Mouse (Mus musculus): Measurements from ENCODE around the gene Fbxo8. TPM values are rescaled to one million over a fixed set of nuclear protein-coding genes. Genes with fewer than 3 reads are reported as not detected.
A peak's percentile ranks its signal among the peaks of the same experiment; 100 is the strongest.

Fbxo8 gene
- polyA plus RNA-seq (2016; fragmentation: Nextera tagmentation; extraction: Ambion mirVana), result 39.2 and 39.5 TPM in 2 replicates

- H3K27me3 ChIP-seq (ENCODE audit: low read depth, poor library complexity, severe bottlenecking), result no peaks in the 10 kb centered on the region
- WGBS, result under 1% methylated on average over 53 of the region's 53 CpGs
- peaks cover 8% of the 10 kb centered on the region; the same call in 1 of the 2 replicates for H3K36me3 ChIP-seq
Observed at GRCm38 (mm10) chr8:56550558-56551360, at the start of gene Fbxo8, which contains the start of gene Cep44. Gene Fbxo8, plus strand, starts transcription at chr8:56551090. Gene Cep44, minus strand, starts transcription at chr8:56551047.

DNA sequence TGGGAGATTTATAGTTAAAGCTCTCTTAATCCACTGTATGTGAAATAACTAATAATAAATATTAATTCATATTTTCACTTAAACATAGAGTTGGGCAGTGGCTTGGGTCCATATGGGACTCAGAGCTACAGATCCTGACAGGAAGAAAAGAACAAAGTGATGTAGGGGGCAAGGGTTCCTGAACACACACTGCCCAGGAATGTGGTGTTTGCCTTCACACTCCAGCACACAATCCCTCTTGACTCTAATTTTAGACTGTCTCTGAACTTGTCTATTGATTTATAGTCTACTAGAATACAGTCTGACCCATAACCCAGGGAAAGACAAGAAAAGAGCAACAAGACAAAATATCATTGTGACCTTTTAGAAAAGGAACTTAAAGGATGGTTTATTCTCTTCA is 49.0 kb upstream of the Fbxo8 start:
- no peaks in the 10 kb centered on the region for H3K4me1 ChIP-seq
- H3K4me3 ChIP-seq, result no peak overlapping the region
- no peaks in the 10 kb centered on the region for H3K36me3 ChIP-seq
- H3K9me3 ChIP-seq (replicated peaks), result no peaks in the 10 kb centered on the region
- H3K27ac ChIP-seq, result no peak overlapping the region
- no peak for DNase-seq (ENCODE audit: low spot score)
- H3K27me3 ChIP-seq (ENCODE audit: low read depth, poor library complexity, severe bottlenecking), result no peaks in the 10 kb centered on the region

More at GRCm38 (mm10) chr8:56550558-56551360, at the start of gene Fbxo8, which contains the start of gene Cep44:
- Histone ChIP-seq H3K9me3 (replicated peaks) (no peaks in the 10 kb centered on the region), H3K4me3 (peak within 1 kb of the TSS; percentile 91), H3K27ac (peak within 1 kb of the TSS; percentile 93), H3K4me1 (peaks cover 14% of the 10 kb centered on the region)
- DNase-seq (ENCODE audit: low spot score), result peak; percentile 84

DNA sequence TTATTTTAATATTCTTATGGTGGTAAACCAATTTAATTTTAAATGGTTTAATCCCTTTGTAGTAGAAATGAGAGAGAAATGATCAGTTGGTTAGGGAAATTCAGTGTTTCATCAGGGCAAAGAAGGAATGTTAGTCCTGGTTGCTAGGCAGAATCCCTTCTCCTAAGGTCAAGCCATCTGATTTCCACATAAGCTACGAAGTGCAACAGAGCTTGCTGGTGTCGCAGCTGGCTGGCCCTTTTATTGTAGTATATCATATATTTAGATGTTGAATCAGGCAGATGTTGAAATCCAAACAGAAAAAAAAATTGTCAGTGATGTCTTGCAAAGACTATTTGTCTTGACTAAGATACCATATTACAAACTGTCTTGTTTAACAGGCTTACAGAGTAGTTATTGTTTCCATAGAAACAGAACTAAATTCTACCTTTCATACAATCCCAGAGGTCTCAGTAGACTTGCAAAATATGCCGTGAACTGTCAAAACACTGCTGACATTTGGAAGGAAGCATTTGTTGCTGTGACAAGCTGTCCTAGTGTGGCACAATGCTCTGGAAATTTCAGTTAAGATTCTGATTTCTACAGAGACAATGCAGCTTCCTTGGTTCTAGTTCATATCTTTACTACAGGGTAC is 42.5 kb upstream of the Fbxo8 start:
- no peak overlapping the region for H3K27ac ChIP-seq
- no peaks in the 10 kb centered on the region for H3K4me1 ChIP-seq
- no peaks in the 10 kb centered on the region for H3K27me3 ChIP-seq (ENCODE audit: low read depth, poor library complexity, severe bottlenecking)
- WGBS, result 91% methylated on average over 3 of the region's 3 CpGs
- no peaks in the 10 kb centered on the region for H3K36me3 ChIP-seq
- no peak overlapping the region for H3K4me3 ChIP-seq
- DNase-seq (ENCODE audit: low spot score), result no peak
- no peaks in the 10 kb centered on the region for H3K9me3 ChIP-seq (replicated peaks)

- no peak overlapping the region for H3K27ac ChIP-seq
- H3K36me3 ChIP-seq, result no peaks in the 10 kb centered on the region
- no peaks in the 10 kb centered on the region for H3K4me1 ChIP-seq
- DNase-seq (ENCODE audit: low spot score), result no peak
- 84% methylated on average over 4 of the region's 4 CpGs for WGBS
- H3K4me3 ChIP-seq, result no peak overlapping the region
- H3K27me3 ChIP-seq (ENCODE audit: low read depth, poor library complexity, severe bottlenecking), result no peaks in the 10 kb centered on the region
- no peaks in the 10 kb centered on the region for H3K9me3 ChIP-seq (replicated peaks)
Observed at GRCm38 (mm10) chr8:56508952-56509479, 41.9 kb upstream of the Fbxo8 start.

DNA sequence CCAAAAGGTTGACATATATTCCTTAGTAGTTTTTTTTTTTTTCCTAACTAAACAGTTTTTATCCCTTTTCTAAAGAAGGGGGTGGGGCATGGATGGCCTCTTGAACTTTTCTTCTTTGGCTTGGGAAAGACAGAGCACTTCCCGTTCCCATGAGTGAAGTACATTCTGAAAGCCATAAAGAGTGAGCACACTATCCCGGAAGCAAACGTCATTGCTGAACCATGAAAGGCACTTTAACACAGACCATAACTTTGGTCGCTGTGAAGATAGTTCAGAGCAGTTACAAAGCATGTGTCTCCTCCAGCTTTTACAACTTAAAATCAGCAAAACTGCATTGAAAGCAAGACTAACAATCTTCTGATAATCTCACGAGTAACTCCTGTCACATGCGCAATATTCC is 32.0 kb upstream of the Fbxo8 start:
- no peak for DNase-seq (ENCODE audit: low spot score)
- Histone ChIP-seq H3K9me3 (replicated peaks) (no peaks in the 10 kb centered on the region), H3K27me3 (ENCODE audit: low read depth, poor library complexity, severe bottlenecking) (no peaks in the 10 kb centered on the region), H3K4me1 (no peaks in the 10 kb centered on the region), H3K4me3 (no peak overlapping the region), H3K27ac (no peak overlapping the region), H3K36me3 (no peaks in the 10 kb centered on the region)
- WGBS, result 82% methylated on average over 6 of the region's 6 CpGs

DNA sequence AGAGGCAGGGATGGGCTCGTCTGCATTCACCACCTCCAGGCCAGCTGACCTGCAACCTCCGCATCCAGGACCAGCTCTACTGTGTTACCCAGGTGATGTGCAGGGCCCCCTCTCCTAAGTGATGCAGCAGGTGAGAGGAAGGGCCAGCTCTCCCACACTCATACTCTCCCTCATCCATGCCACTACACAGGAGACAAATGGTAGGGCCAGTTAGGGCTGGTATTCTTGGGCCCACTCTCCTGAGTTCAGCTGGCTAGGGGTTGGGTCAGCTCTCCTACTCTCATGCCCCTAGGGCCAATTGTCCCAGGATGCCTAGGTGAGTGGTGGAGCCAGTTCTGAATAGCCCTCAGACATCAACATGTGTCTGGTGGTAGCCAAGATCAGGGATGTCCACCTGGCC is 30.6 kb upstream of the Fbxo8 start:
- Histone ChIP-seq H3K36me3 (no peaks in the 10 kb centered on the region), H3K4me1 (no peaks in the 10 kb centered on the region), H3K4me3 (no peak overlapping the region), H3K27me3 (ENCODE audit: low read depth, poor library complexity, severe bottlenecking) (no peaks in the 10 kb centered on the region), H3K9me3 (replicated peaks) (no peaks in the 10 kb centered on the region), H3K27ac (no peak overlapping the region)
- WGBS, result 92% methylated on average over 2 of the region's 2 CpGs
- no peak for DNase-seq (ENCODE audit: low spot score)

DNA sequence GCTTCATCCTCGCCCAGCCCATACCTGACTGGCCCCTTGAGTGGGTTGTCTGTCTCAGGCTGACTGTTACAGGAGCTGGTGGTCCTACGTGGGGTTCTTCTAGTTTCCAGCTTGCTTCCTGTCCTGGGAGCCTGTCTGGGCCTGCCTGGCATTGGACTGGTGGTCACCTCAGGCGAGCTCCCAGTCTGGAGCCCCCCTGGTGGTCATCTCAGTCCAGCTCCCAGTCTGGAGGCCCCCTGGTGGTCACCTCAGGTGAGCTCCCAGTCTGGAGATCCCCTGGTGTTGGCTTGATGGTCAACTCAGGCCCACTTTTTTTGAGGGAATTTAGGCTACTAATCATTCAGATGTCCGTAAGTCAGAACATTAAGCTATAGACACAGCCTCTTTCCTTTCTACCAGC is 29.8 kb upstream of the Fbxo8 start:
- Histone ChIP-seq H3K4me3 (no peak overlapping the region), H3K4me1 (no peaks in the 10 kb centered on the region), H3K27ac (no peak overlapping the region), H3K36me3 (no peaks in the 10 kb centered on the region), H3K27me3 (ENCODE audit: low read depth, poor library complexity, severe bottlenecking) (no peaks in the 10 kb centered on the region), H3K9me3 (replicated peaks) (no peaks in the 10 kb centered on the region)
- 80% methylated on average over 4 of the region's 4 CpGs for WGBS
- DNase-seq (ENCODE audit: low spot score), result no peak

DNA sequence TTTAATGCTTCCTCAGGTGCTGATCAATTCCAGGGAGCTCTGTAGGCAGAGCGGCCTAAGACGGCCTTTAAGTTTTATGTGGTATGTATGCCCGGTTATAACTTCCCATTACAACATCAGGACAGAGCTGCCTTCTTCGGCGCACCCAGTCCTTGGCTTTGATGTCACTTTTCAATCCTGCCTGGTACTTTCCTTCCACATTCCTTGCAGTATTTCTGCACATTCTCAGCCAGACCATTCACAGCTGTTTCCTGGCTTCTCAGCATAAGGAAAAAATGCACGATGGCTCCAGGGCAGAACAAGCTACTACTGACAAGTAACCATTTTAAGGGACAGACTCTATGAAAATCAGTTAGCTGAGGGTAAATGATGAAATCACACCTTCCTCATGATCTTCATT is 22.0 kb upstream of the Fbxo8 start:
- no peak for DNase-seq (ENCODE audit: low spot score)
- Histone ChIP-seq H3K27me3 (ENCODE audit: low read depth, poor library complexity, severe bottlenecking) (no peaks in the 10 kb centered on the region), H3K4me1 (peaks cover 9% of the 10 kb centered on the region; the same call in 1 of the 2 replicates), H3K9me3 (replicated peaks) (no peaks in the 10 kb centered on the region), H3K4me3 (no peak overlapping the region), H3K27ac (no peak overlapping the region), H3K36me3 (peaks cover 10% of the 10 kb centered on the region)
- 65% methylated on average over 6 of the region's 6 CpGs for WGBS

DNA sequence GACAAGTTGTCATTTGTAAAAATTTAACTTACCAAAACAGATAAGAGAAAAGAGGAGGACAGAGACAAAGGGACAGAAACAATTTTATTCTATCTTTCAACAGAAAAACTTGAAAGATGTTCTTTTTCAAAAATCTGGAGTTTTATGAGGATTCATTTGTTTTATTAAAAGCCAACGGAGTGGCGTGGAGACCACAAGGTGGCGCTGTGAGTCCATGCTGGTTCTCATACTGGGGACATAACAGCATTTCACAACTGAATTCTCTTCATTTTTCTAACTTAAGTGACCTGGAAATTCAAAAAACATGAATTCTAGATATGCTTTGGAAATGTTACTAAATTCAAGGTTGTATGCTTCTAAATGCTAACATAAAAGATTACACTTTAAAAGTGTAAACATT is 20.5 kb upstream of the Fbxo8 start:
- H3K36me3 ChIP-seq, result peaks cover 10% of the 10 kb centered on the region
- DNase-seq (ENCODE audit: low spot score), result peak; percentile 85
- WGBS, result 7% methylated on average over 3 of the region's 3 CpGs
- H3K27ac ChIP-seq, result no peak overlapping the region
- H3K4me1 ChIP-seq, result peaks cover 9% of the 10 kb centered on the region; the same call in 1 of the 2 replicates
- no peaks in the 10 kb centered on the region for H3K27me3 ChIP-seq (ENCODE audit: low read depth, poor library complexity, severe bottlenecking)
- no peak overlapping the region for H3K4me3 ChIP-seq
- H3K9me3 ChIP-seq (replicated peaks), result no peaks in the 10 kb centered on the region

DNA sequence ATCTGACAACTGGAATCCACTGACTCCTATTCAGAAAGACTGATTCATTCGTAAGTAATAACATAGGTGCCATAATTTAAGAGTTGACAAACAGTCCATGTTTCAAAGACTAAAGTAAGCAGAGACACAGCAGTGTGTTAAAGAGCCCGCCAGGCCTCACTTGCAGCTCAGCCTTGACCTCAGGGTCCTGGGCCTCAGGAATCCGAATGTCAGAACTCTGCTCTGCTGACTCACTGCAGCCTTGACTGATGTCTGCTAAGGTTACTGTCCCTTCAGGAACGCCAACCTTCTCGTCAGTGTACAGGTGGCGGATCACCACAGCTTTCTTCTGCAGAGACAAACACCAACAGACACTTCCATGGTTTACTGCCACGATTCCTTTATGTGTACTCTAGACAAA is 10.2 kb upstream of the Fbxo8 start:
- no peak overlapping the region for H3K4me3 ChIP-seq
- no peak overlapping the region for H3K27ac ChIP-seq
- no peak for DNase-seq (ENCODE audit: low spot score)
- WGBS, result 94% methylated on average over 7 of the region's 7 CpGs
- peaks cover 90% of the 10 kb centered on the region for H3K36me3 ChIP-seq
- H3K27me3 ChIP-seq (ENCODE audit: low read depth, poor library complexity, severe bottlenecking), result no peaks in the 10 kb centered on the region
- H3K9me3 ChIP-seq (replicated peaks), result no peaks in the 10 kb centered on the region
- H3K4me1 ChIP-seq, result no peaks in the 10 kb centered on the region

GRCm38 (mm10) chr8:56547866-56548265 is 3.0 kb upstream of the Fbxo8 start:
- no peak for DNase-seq (ENCODE audit: low spot score)
- 94% methylated on average over 2 of the region's 2 CpGs for WGBS
- Histone ChIP-seq H3K27me3 (ENCODE audit: low read depth, poor library complexity, severe bottlenecking) (no peaks in the 10 kb centered on the region), H3K36me3 (peaks cover 32% of the 10 kb centered on the region), H3K27ac (no peak overlapping the region), H3K9me3 (replicated peaks) (no peaks in the 10 kb centered on the region), H3K4me1 (peaks cover 9% of the 10 kb centered on the region), H3K4me3 (no peak overlapping the region)

DNA sequence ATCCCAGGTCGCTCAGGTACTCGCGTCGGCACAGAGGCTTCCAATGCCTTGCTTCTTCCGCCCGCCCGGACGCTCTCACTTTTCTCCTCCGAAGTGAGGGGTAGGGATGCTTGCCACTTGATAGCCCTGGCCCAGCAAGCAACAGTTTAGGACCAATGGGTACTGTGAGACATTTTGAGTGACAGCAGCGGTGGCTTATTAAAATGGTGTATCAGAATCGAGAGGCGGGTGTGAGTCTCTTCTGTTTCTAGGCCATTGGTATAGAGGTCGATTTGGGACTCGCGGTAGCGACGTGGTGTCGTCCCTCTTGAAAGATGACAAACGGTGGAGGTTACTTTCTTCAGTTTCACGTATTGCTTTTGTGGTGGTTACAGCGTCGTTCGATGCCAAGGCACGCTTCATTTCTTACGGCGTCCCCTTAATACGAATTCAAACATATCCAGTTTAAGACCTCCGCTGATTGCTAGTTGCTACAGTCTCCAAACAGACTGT is 517 bp downstream of the Fbxo8 start:
- Histone ChIP-seq H3K4me3 (peak overlapping the region; percentile 91), H3K4me1 (peaks cover 19% of the 10 kb centered on the region), H3K27me3 (ENCODE audit: low read depth, poor library complexity, severe bottlenecking) (no peaks in the 10 kb centered on the region), H3K9me3 (replicated peaks) (no peaks in the 10 kb centered on the region), H3K36me3 (0 out of 2 replicates have a peak, but pooled peaks cover 3% of the 10 kb centered on the region), H3K27ac (peak overlapping the region; percentile 93)
- DNase-seq (ENCODE audit: low spot score), result no peak
- 1% methylated on average over 28 of the region's 28 CpGs for WGBS

DNA sequence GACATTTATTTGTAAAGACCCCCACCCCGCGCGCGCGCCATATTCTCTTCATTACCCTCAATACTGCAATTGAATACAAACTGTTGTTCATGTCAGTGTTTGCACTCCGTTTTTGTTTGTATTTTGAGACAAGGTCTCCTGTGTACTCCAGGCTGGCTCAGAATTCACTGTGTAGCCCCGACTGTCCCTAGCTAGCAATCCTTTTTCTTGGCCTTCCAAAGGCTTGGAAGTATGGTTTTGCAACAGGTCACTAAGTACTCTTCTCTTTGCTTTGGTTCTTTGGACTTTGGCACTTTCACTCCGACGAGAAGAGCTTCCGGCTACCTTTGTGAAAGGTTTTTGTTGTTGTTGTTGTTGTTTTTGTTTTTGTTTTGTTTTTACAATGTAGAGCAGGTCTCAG is 1.2 kb downstream of the Fbxo8 start:
- Histone ChIP-seq H3K4me3 (peak overlapping the region; percentile 91), H3K27me3 (ENCODE audit: low read depth, poor library complexity, severe bottlenecking) (no peaks in the 10 kb centered on the region), H3K9me3 (replicated peaks) (no peaks in the 10 kb centered on the region), H3K27ac (peak overlapping the region; percentile 93; the same call in 1 of the 2 replicates), H3K36me3 (0 out of 2 replicates have a peak, but pooled peaks cover 3% of the 10 kb centered on the region), H3K4me1 (peaks cover 20% of the 10 kb centered on the region)
- WGBS, result 34% methylated on average over 10 of the region's 10 CpGs
- no peak for DNase-seq (ENCODE audit: low spot score)

Data from limb, embryonic 10.5 days (tissue).